Mouse (Mus musculus): ENCODE data around the gene Arid5b. TPM values are rescaled to one million over a fixed set of nuclear protein-coding genes. Genes with fewer than 3 reads are reported as not detected.

The Arid5b gene
- polyA plus RNA-seq, 1 experiment from 2014 or later, result 34.0 TPM

- no peak for ATAC-seq (ENCODE audit: low FRiP score, low TSS enrichment)
- Histone ChIP-seq H3K9me3 (ENCODE audit: low read length) (no peaks in the 10 kb centered on the region), H3K4me2 (replicated peaks; ENCODE audit: low read depth, low read length) (peak overlapping the region; percentile 77), H3K27ac (ENCODE audit: low read length) (peak overlapping the region; percentile 96), H3K4me1 (ENCODE audit: insufficient read depth, low read length) (peaks cover 41% of the 10 kb centered on the region), H3K9ac (replicated peaks; ENCODE audit: low read length) (peak overlapping the region; percentile 72), H3K36me3 (ENCODE audit: insufficient read depth, low read length) (peaks cover 17% of the 10 kb centered on the region), H3K27me3 (ENCODE audit: insufficient read depth, low read length) (no peaks in the 10 kb centered on the region), H3K4me3 (ENCODE audit: low read length) (no peak overlapping the region)
- WGBS, result 74% methylated on average over 11 of the region's 11 CpGs
These were observed 141.2 kb downstream of the Arid5b start for GRCm38 (mm10) chr10:68137151-68137833.

DNA sequence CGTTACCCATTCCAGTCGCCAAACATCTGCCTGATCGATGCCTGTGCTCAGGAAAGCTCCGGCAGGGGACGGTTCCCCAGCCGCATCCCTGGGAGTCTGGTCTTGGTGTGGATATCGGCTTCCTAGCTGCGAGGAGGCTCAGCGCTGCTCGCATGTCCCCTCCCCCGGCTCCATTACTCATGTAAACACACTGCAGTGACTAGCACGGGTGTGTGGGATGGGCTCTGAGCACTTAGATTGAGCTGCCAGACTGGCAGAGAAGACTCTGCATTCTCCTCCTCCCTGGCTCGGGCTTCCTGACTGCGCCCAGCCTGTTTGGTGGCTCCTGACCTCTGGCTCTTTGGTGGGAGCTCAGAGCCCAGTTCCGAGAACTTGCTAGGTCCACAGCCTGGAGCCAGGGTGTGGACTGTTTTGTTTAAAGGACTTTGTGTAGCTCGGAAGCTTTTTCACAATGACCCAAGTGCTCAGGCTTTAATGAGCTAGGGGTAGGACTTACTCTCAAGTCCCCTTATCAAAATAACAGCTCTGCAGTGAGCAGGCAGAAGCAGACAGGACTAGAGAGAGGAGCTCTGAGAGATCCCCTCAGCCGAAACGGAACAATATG, 142.0 kb downstream of the Arid5b start:
- peak overlapping the region; percentile 77 for H3K4me2 ChIP-seq (replicated peaks; ENCODE audit: low read depth, low read length)
- peaks cover 41% of the 10 kb centered on the region for H3K4me1 ChIP-seq (ENCODE audit: insufficient read depth, low read length)
- H3K27ac ChIP-seq (ENCODE audit: low read length), result peak overlapping the region; percentile 96
- H3K9me3 ChIP-seq (ENCODE audit: low read length), result no peaks in the 10 kb centered on the region
- 3% methylated on average over 18 of the region's 18 CpGs for WGBS
- no peaks in the 10 kb centered on the region for H3K27me3 ChIP-seq (ENCODE audit: insufficient read depth, low read length)
- ATAC-seq (ENCODE audit: low FRiP score, low TSS enrichment), result peak; percentile 98
- H3K4me3 ChIP-seq (ENCODE audit: low read length), result peak overlapping the region; percentile 55
- H3K36me3 ChIP-seq (ENCODE audit: insufficient read depth, low read length), result peaks cover 17% of the 10 kb centered on the region
- peak overlapping the region; percentile 72 for H3K9ac ChIP-seq (replicated peaks; ENCODE audit: low read length)

GRCm38 (mm10) chr10:68136051-68136450, 142.5 kb downstream of the Arid5b start:
- ATAC-seq (ENCODE audit: low FRiP score, low TSS enrichment), result peak; percentile 6; the same call in 1 of the 2 replicates
- Histone ChIP-seq H3K27me3 (ENCODE audit: insufficient read depth, low read length) (no peaks in the 10 kb centered on the region), H3K9ac (replicated peaks; ENCODE audit: low read length) (peak overlapping the region; percentile 72), H3K36me3 (ENCODE audit: insufficient read depth, low read length) (peaks cover 20% of the 10 kb centered on the region), H3K4me3 (ENCODE audit: low read length) (peak overlapping the region; percentile 55), H3K9me3 (ENCODE audit: low read length) (no peaks in the 10 kb centered on the region), H3K27ac (ENCODE audit: low read length) (peak overlapping the region; percentile 96), H3K4me1 (ENCODE audit: insufficient read depth, low read length) (peaks cover 37% of the 10 kb centered on the region), H3K4me2 (replicated peaks; ENCODE audit: low read depth, low read length) (peak overlapping the region; percentile 77)
- under 1% methylated on average over 9 of the region's 9 CpGs for WGBS

DNA sequence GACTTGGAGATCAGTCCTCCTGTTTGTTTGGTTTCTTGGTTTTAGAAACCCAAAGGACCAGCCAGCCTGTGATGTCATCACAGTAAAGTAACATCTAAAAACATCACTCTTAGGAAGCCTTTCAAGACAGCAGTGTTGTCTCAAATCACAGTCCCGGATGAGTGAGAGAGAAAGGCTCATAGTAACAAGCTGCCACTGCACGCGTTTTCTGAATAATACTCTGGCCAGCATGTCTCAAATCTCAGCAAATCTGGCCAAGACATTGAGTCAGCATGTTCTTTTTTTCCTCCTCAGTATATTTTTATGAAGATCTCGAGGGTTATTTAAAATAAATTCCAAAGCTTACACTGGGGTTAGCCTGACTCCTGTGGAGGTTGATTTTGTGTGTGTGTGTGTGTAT, 143.1 kb downstream of the Arid5b start:
- peaks cover 23% of the 10 kb centered on the region for H3K36me3 ChIP-seq (ENCODE audit: insufficient read depth, low read length)
- peak overlapping the region; percentile 72; the same call in 1 of the 2 replicates for H3K9ac ChIP-seq (replicated peaks; ENCODE audit: low read length)
- H3K4me1 ChIP-seq (ENCODE audit: insufficient read depth, low read length), result peaks cover 40% of the 10 kb centered on the region
- H3K4me2 ChIP-seq (replicated peaks; ENCODE audit: low read depth, low read length), result peak overlapping the region; percentile 77
- ATAC-seq (ENCODE audit: low FRiP score, low TSS enrichment), result no peak
- H3K27ac ChIP-seq (ENCODE audit: low read length), result peak overlapping the region; percentile 96; the same call in 1 of the 2 replicates
- H3K9me3 ChIP-seq (ENCODE audit: low read length), result no peaks in the 10 kb centered on the region
- no peaks in the 10 kb centered on the region for H3K27me3 ChIP-seq (ENCODE audit: insufficient read depth, low read length)
- WGBS, result 15% methylated on average over 4 of the region's 4 CpGs
- H3K4me3 ChIP-seq (ENCODE audit: low read length), result peak overlapping the region; percentile 55

- Histone ChIP-seq H3K27me3 (ENCODE audit: insufficient read depth, low read length) (no peaks in the 10 kb centered on the region), H3K9ac (replicated peaks; ENCODE audit: low read length) (no peak overlapping the region), H3K36me3 (ENCODE audit: insufficient read depth, low read length) (peaks cover 23% of the 10 kb centered on the region), H3K4me3 (ENCODE audit: low read length) (peak overlapping the region; percentile 55; the same call in 1 of the 2 replicates), H3K4me1 (ENCODE audit: insufficient read depth, low read length) (peaks cover 48% of the 10 kb centered on the region), H3K9me3 (ENCODE audit: low read length) (no peaks in the 10 kb centered on the region), H3K27ac (ENCODE audit: low read length) (no peak overlapping the region), H3K4me2 (replicated peaks; ENCODE audit: low read depth, low read length) (peak overlapping the region; percentile 77)
- WGBS, result 75% methylated on average over 4 of the region's 4 CpGs
- ATAC-seq (ENCODE audit: low FRiP score, low TSS enrichment), result no peak
These were observed 144.0 kb downstream of the Arid5b start for GRCm38 (mm10) chr10:68134549-68134948.

- H3K27ac ChIP-seq (ENCODE audit: low read length), result no peak overlapping the region
- H3K4me2 ChIP-seq (replicated peaks; ENCODE audit: low read depth, low read length), result no peak overlapping the region
These were observed 144.5 kb downstream of the Arid5b start for GRCm38 (mm10) chr10:68134071-68134470.

DNA sequence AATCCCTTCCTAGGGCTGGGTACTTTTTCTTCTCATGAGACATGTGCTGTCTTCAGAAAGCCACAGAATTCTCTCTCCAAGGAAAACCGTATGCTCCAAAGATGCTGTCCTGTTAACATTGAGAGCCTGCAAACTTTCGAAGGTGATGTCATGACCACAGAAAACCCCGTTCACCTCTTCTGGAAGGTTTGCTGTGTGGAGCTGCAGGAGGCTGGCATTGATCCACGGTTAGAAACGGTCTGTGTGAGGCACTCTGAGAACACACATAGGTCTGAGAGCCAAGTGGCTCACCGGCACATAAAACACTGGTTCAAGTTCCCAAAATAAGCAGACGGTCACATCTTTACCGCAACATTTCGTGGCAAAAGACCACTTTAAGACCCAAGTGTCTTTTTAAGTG, 145.9 kb downstream of the Arid5b start:
- Histone ChIP-seq H3K4me1 (ENCODE audit: insufficient read depth, low read length) (peaks cover 56% of the 10 kb centered on the region), H3K36me3 (ENCODE audit: insufficient read depth, low read length) (peaks cover 19% of the 10 kb centered on the region), H3K4me3 (ENCODE audit: low read length) (no peak overlapping the region), H3K27ac (ENCODE audit: low read length) (no peak overlapping the region), H3K9ac (replicated peaks; ENCODE audit: low read length) (no peak overlapping the region), H3K4me2 (replicated peaks; ENCODE audit: low read depth, low read length) (no peak overlapping the region), H3K9me3 (ENCODE audit: low read length) (no peaks in the 10 kb centered on the region), H3K27me3 (ENCODE audit: insufficient read depth, low read length) (no peaks in the 10 kb centered on the region)
- WGBS, result 87% methylated on average over 9 of the region's 9 CpGs
- no peak for ATAC-seq (ENCODE audit: low FRiP score, low TSS enrichment)

More at GRCm38 (mm10) chr10:68134071-68134470, 144.5 kb downstream of the Arid5b start:
- H3K9ac ChIP-seq (replicated peaks; ENCODE audit: low read length), result no peak overlapping the region
- ATAC-seq (ENCODE audit: low FRiP score, low TSS enrichment), result no peak
- no peaks in the 10 kb centered on the region for H3K27me3 ChIP-seq (ENCODE audit: insufficient read depth, low read length)
- peaks cover 23% of the 10 kb centered on the region for H3K36me3 ChIP-seq (ENCODE audit: insufficient read depth, low read length)
- 59% methylated on average over 5 of the region's 5 CpGs for WGBS
- no peaks in the 10 kb centered on the region for H3K9me3 ChIP-seq (ENCODE audit: low read length)
- H3K4me3 ChIP-seq (ENCODE audit: low read length), result no peak overlapping the region
- peaks cover 49% of the 10 kb centered on the region for H3K4me1 ChIP-seq (ENCODE audit: insufficient read depth, low read length)

DNA sequence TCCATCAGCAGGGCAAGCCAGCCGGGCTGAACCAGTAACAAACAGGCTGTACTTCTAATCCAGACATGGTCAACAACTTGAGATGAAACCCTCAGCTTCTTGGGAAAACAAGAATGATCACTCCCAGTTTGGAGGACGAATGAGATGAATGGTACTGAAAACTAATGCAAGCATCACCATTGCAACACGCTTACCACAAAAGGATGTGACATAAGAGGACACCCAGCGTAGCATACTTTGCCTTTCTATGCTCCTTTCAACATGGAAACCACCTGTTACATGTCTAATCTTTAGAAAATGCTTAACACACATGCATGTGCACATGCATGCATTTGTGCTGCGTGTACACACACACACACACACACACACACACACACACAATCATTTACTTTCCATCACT, 146.4 kb downstream of the Arid5b start:
- no peaks in the 10 kb centered on the region for H3K27me3 ChIP-seq (ENCODE audit: insufficient read depth, low read length)
- WGBS, result 92% methylated on average over 5 of the region's 5 CpGs
- H3K4me2 ChIP-seq (replicated peaks; ENCODE audit: low read depth, low read length), result no peak overlapping the region
- peaks cover 19% of the 10 kb centered on the region for H3K36me3 ChIP-seq (ENCODE audit: insufficient read depth, low read length)
- peaks cover 52% of the 10 kb centered on the region for H3K4me1 ChIP-seq (ENCODE audit: insufficient read depth, low read length)
- H3K9me3 ChIP-seq (ENCODE audit: low read length), result no peaks in the 10 kb centered on the region
- no peak overlapping the region for H3K4me3 ChIP-seq (ENCODE audit: low read length)
- no peak overlapping the region for H3K9ac ChIP-seq (replicated peaks; ENCODE audit: low read length)
- no peak for ATAC-seq (ENCODE audit: low FRiP score, low TSS enrichment)
- no peak overlapping the region for H3K27ac ChIP-seq (ENCODE audit: low read length)

DNA sequence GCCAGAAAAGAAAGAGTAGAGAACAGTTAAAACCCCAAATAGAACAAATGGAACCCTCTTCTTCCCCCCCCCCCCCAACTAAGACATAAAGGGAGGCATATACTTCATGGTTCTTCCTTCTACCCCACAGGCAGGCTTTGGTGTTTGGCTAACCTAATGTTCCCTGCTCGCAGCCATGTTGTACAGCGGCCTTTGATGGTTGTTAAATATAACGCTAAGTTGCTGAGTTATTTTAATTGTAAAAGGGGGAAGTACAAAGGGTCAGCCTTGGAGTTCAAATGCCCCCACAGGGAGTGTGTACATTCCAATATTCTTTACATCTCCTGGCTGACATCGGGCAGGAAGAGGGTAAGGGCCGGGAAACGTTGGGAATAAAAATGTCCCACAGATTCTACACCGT, 148.9 kb downstream of the Arid5b start:
- Histone ChIP-seq H3K4me3 (ENCODE audit: low read length) (no peak overlapping the region), H3K27ac (ENCODE audit: low read length) (peak overlapping the region; percentile 28; the same call in 1 of the 2 replicates), H3K4me2 (replicated peaks; ENCODE audit: low read depth, low read length) (no peak overlapping the region), H3K27me3 (ENCODE audit: insufficient read depth, low read length) (no peaks in the 10 kb centered on the region), H3K36me3 (ENCODE audit: insufficient read depth, low read length) (peaks cover 25% of the 10 kb centered on the region), H3K9ac (replicated peaks; ENCODE audit: low read length) (no peak overlapping the region), H3K9me3 (ENCODE audit: low read length) (no peaks in the 10 kb centered on the region), H3K4me1 (ENCODE audit: insufficient read depth, low read length) (peaks cover 36% of the 10 kb centered on the region)
- WGBS, result 29% methylated on average over 7 of the region's 7 CpGs
- 0 out of 2 replicates have a peak, but pooled peaks have one; percentile 27 for ATAC-seq (ENCODE audit: low FRiP score, low TSS enrichment)

GRCm38 (mm10) chr10:68129009-68129408, 149.5 kb downstream of the Arid5b start:
- H3K27me3 ChIP-seq (ENCODE audit: insufficient read depth, low read length), result no peaks in the 10 kb centered on the region
- peaks cover 27% of the 10 kb centered on the region for H3K36me3 ChIP-seq (ENCODE audit: insufficient read depth, low read length)
- H3K27ac ChIP-seq (ENCODE audit: low read length), result peak overlapping the region; percentile 71
- 68% methylated on average over 3 of the region's 3 CpGs for WGBS
- ATAC-seq (ENCODE audit: low FRiP score, low TSS enrichment), result no peak
- H3K4me1 ChIP-seq (ENCODE audit: insufficient read depth, low read length), result peaks cover 31% of the 10 kb centered on the region
- H3K4me2 ChIP-seq (replicated peaks; ENCODE audit: low read depth, low read length), result no peak overlapping the region
- no peaks in the 10 kb centered on the region for H3K9me3 ChIP-seq (ENCODE audit: low read length)
- H3K9ac ChIP-seq (replicated peaks; ENCODE audit: low read length), result no peak overlapping the region
- H3K4me3 ChIP-seq (ENCODE audit: low read length), result no peak overlapping the region
